In genomic region chr10:87446829-87447753, GRCm38 (mm10) we compare ENCODE assay signal across 12 mouse cellular contexts. TPM values are rescaled to one million over a fixed set of nuclear protein-coding genes. Genes with fewer than 3 reads are reported as not detected.
DNase-seq lines count a peak whose midpoint lies in the region; ATAC-seq lines count a peak whose summit lies in the region.
"Had no signal": no experiment of that assay in that cellular context is flagged by ENCODE, and none has a peak within 500 bp of the region (broad histone marks: within the 10 kb centered on the region; RNA-seq: fewer than 3 reads in every experiment).

No protein-coding gene starts in this region.

- H3K36me3 ChIP-seq in kidney, embryonic 14.5 days (ENCODE audit: control insufficient read depth, insufficient read depth, low read length), result no peaks in the 10 kb centered on the region
- H3K36me3 ChIP-seq in forebrain, embryonic 14.5 days (ENCODE audit: control insufficient read depth, insufficient read depth, low read length), result no peaks in the 10 kb centered on the region
- no peaks in the 10 kb centered on the region for H3K36me3 ChIP-seq in midbrain, embryonic 10.5 days
- H3K36me3 ChIP-seq: G1E had no signal

- no peak overlapping the region for H3K4me3 ChIP-seq in kidney, embryonic 14.5 days (ENCODE audit: low read length)
- no peak overlapping the region for H3K4me3 ChIP-seq in forebrain, embryonic 14.5 days (ENCODE audit: low read depth, low read length)
- peak overlapping the region; percentile 37 for H3K4me3 ChIP-seq in midbrain, embryonic 10.5 days

- H3K9me3 ChIP-seq in kidney, embryonic 14.5 days (ENCODE audit: control insufficient read depth, low read length), result no peaks in the 10 kb centered on the region
- H3K9me3 ChIP-seq in forebrain, embryonic 14.5 days (replicated peaks; ENCODE audit: control insufficient read depth, low read length), result no peaks in the 10 kb centered on the region
- no peaks in the 10 kb centered on the region; the same call in 1 of the 2 replicates for H3K9me3 ChIP-seq in midbrain, embryonic 10.5 days (replicated peaks)

- WGBS in kidney, embryonic 14.5 days, result 21% methylated on average over 13 of the region's 13 CpGs
- WGBS in forebrain, embryonic 14.5 days, result 4% methylated on average over 13 of the region's 13 CpGs
- WGBS in midbrain, embryonic 10.5 days, result 21% methylated on average over 13 of the region's 13 CpGs

- ATAC-seq in kidney, embryonic 14.5 days (ENCODE audit: low FRiP score, low TSS enrichment), result no peak
- peak; percentile 57 for ATAC-seq in forebrain, embryonic 14.5 days
- no peak for ATAC-seq in cerebellum, adult (ENCODE audit: insufficient number of reproducible peaks, low FRiP score, low TSS enrichment)

- no peaks in the 10 kb centered on the region for H3K4me1 ChIP-seq in kidney, embryonic 14.5 days (ENCODE audit: control insufficient read depth, insufficient read depth, low read length)
- H3K4me1 ChIP-seq in forebrain, embryonic 14.5 days (ENCODE audit: control insufficient read depth, insufficient read depth, low read length), result peaks cover 11% of the 10 kb centered on the region
- H3K4me1 ChIP-seq in midbrain, embryonic 10.5 days, result peaks cover 50% of the 10 kb centered on the region

- H3K9ac ChIP-seq in kidney, embryonic 14.5 days (ENCODE audit: low read depth, low read length), result no peak overlapping the region
- 0 out of 2 replicates have a peak overlapping the region, but pooled peaks have one; percentile 4 for H3K9ac ChIP-seq in forebrain, embryonic 14.5 days (ENCODE audit: low read length)

- DNase-seq in kidney, postnatal 10 days, result no peak
- peak; percentile 42 for DNase-seq in Muller cell, postnatal 12 days (ENCODE audit: inconsistent ontology term)
- DNase-seq in forebrain, embryonic 14.5 days (ENCODE audit: low spot score), result peak; percentile 69
- peak; percentile 41 for DNase-seq in midbrain, embryonic 10.5 days (ENCODE audit: low spot score)
- DNase-seq in gastrocnemius, adult 8-10 months (ENCODE audit: low spot score in 2 of 2), result no peak
- no peak for DNase-seq in ovary, postnatal 10 days (ENCODE audit: low spot score)
- DNase-seq: cerebellum, adult 11 months; gastrocnemius, postnatal 10 days had no signal

- no peak overlapping the region for H3K27ac ChIP-seq in kidney, embryonic 14.5 days (ENCODE audit: low read depth, low read length)
- H3K27ac ChIP-seq in forebrain, embryonic 14.5 days (ENCODE audit: low read depth, low read length), result peak overlapping the region; percentile 79
- peak overlapping the region; percentile 85 for H3K27ac ChIP-seq in midbrain, embryonic 10.5 days (replicated peaks)

- H3K4me2 ChIP-seq in kidney, embryonic 14.5 days (replicated peaks; ENCODE audit: low read depth, low read length), result peak overlapping the region; percentile 15
- H3K4me2 ChIP-seq in forebrain, embryonic 14.5 days (ENCODE audit: low read length), result peak overlapping the region; percentile 40

- no peaks in the 10 kb centered on the region for H3K27me3 ChIP-seq in kidney, embryonic 14.5 days (ENCODE audit: control insufficient read depth, insufficient read depth, low read length)
- H3K27me3 ChIP-seq in forebrain, embryonic 14.5 days (replicated peaks; ENCODE audit: control insufficient read depth, insufficient read depth, low read length), result no peaks in the 10 kb centered on the region
- peaks cover 11% of the 10 kb centered on the region; the same call in 1 of the 2 replicates for H3K27me3 ChIP-seq in midbrain, embryonic 10.5 days (ENCODE audit: low read depth, poor library complexity, severe bottlenecking)

RNA-seq across cellular contexts. Expression of gene Ascl1, which starts 46.4 kb away (rescaled TPM):
- polyA plus RNA-seq in kidney, embryonic 14.5 days (2014; fragmentation: Nextera tagmentation; extraction: Ambion mirVana), result 0.70 and 0.93 TPM in 2 replicates
- polyA plus RNA-seq in forebrain, embryonic 14.5 days (2014; fragmentation: Nextera tagmentation; extraction: Ambion mirVana), result 26.6 and 28.8 TPM in 2 replicates
- polyA plus RNA-seq in midbrain, embryonic 10.5 days (2016; fragmentation: Nextera tagmentation; extraction: Ambion mirVana), result 29.4 and 48.2 TPM in 2 replicates
- not detected for total RNA-seq in gastrocnemius, adult 8-10 months (2022)
- total RNA-seq: G1E; gastrocnemius, postnatal 10 days; liver, adult 2 months had no signal
- polyA plus RNA-seq: G1E; liver, adult 2 months had no signal

Comparison
In these comparisons a context has a peak if more than half of its experiments do, and no peak if none do; other contexts are left out.
1. DNase-seq: peak in Muller cell, postnatal 12 days (single experiment), forebrain, embryonic 14.5 days (single experiment) and midbrain, embryonic 10.5 days (single experiment); none in kidney, postnatal 10 days (single experiment), gastrocnemius, adult 8-10 months (0 of 2) and ovary, postnatal 10 days (single experiment).
2. RNA of gene Ascl1, which starts 46.4 kb away (polyA plus RNA-seq): 29.4 to 48.2 TPM in midbrain, embryonic 10.5 days and 26.6 to 28.8 TPM in forebrain, embryonic 14.5 days; 0.70 to 0.93 TPM in kidney, embryonic 14.5 days; every median in the first group is over 10 times any median in the second.